Comparison of ENCODE assay signal across 10 mouse cellular contexts in the genomic region with DNA sequence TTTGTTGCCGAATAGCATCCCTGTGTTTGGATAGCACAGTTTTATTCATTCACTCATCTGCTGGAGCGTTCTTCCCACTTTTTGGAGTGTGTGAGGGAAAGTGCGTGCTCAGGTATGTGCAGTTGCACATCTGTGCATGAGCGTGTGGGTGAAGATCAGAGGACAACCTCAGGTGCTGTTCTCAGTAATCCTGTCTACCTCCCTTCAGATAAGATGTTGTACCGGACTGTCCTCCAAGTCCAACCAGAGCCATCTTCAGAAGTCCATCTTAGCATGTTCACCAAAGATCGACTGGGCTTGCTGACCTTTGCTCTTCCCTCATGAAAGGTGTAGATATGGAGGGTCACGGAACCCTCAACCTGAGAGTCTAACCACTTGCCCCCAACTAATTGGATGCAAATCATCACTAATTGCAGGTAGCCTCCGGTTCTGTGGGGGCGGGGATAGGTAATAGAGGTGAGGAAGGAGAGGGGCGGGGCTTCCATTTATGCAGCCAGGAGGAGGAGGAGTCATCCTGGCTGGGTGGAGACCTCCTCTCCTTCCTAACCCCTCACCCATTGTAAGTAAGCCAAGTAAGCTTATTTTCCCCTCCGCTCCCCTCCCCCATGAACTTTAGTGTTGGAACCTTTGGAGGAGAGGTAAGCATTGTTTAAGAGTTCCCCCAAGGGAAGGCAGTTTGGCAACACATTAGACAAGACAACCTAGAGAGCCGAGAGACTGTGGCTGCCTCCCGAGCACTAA. TPM values are rescaled to one million over a fixed set of nuclear protein-coding genes. Genes with fewer than 3 reads are reported as not detected.
DNase-seq lines count a peak whose midpoint lies in the region; ATAC-seq and TF ChIP-seq lines count a peak whose summit lies in the region.
"Had no signal": no experiment of that assay in that cellular context is flagged by ENCODE, and none has a peak within 500 bp of the region (broad histone marks: within the 10 kb centered on the region; RNA-seq: fewer than 3 reads in every experiment).

No protein-coding gene starts in this region.

- no peak for DNase-seq in heart, postnatal 14 days
- DNase-seq in ES-E14 (ENCODE audit: low read depth, low spot score), result peak; percentile 63
- DNase-seq in midbrain, embryonic 10.5 days (ENCODE audit: low spot score), result no peak
- DNase-seq in cerebellum, adult 11 months, result no peak
- no peak for DNase-seq in layer of hippocampus, postnatal 10 days (ENCODE audit: low spot score in 2 of 2)

- in situ Hi-C loops in ES-E14 (cut with MboI; ENCODE audit: low sequenced_read_pairs in 2 of 2, unreplicated experiment in 2 of 2), result no loop called here

- peak overlapping the region; percentile 46; the same call in 1 of the 2 replicates for H3K9ac ChIP-seq in heart, embryonic 11.5 days (ENCODE audit: low read depth, low read length)
- H3K9ac ChIP-seq in ES-E14 (ENCODE audit: insufficient read depth, low read depth, low read length, poor library complexity, severe bottlenecking), result no peak overlapping the region
- no peak overlapping the region; the same call in 1 of the 2 replicates for H3K9ac ChIP-seq in hindbrain, embryonic 12.5 days

- no peaks in the 10 kb centered on the region for H3K27me3 ChIP-seq in heart, embryonic 11.5 days (ENCODE audit: control insufficient read depth, insufficient read depth, low read length)
- H3K27me3 ChIP-seq in hindbrain, embryonic 12.5 days, result no peaks in the 10 kb centered on the region
- H3K27me3 ChIP-seq in midbrain, embryonic 10.5 days (ENCODE audit: low read depth, poor library complexity, severe bottlenecking), result no peaks in the 10 kb centered on the region

- no peaks in the 10 kb centered on the region for H3K36me3 ChIP-seq in heart, embryonic 11.5 days (ENCODE audit: control insufficient read depth, insufficient read depth, low read length)
- no peaks in the 10 kb centered on the region for H3K36me3 ChIP-seq in ES-E14 (ENCODE audit: control insufficient read depth, insufficient read depth, low read length, poor library complexity, severe bottlenecking)
- no peaks in the 10 kb centered on the region for H3K36me3 ChIP-seq in hindbrain, embryonic 12.5 days
- H3K36me3 ChIP-seq in midbrain, embryonic 10.5 days, result no peaks in the 10 kb centered on the region
- H3K36me3 ChIP-seq: G1E had no signal

- peak overlapping the region; percentile 38 for H3K4me3 ChIP-seq in heart, embryonic 11.5 days (ENCODE audit: low read depth, low read length)
- H3K4me3 ChIP-seq in ES-E14 (ENCODE audit: insufficient read depth in 1 of 2, low read depth in 1 of 2, low read length in 2 of 2, poor library complexity in 1 of 2, severe bottlenecking in 1 of 2), result peak overlapping the region; percentile 26 to 71
- H3K4me3 ChIP-seq in hindbrain, embryonic 12.5 days, result peak overlapping the region; percentile 15
- H3K4me3 ChIP-seq in midbrain, embryonic 10.5 days, result peak overlapping the region; percentile 41; the same call in 1 of the 2 replicates

- no peak overlapping the region for H3K27ac ChIP-seq in heart, embryonic 11.5 days (ENCODE audit: low read depth, low read length)
- H3K27ac ChIP-seq in ES-E14 (ENCODE audit: insufficient read depth, low read depth, low read length, poor library complexity, severe bottlenecking), result no peak overlapping the region; the same call in 1 of the 2 replicates
- no peak overlapping the region for H3K27ac ChIP-seq in hindbrain, embryonic 12.5 days
- H3K27ac ChIP-seq in midbrain, embryonic 10.5 days (replicated peaks), result no peak overlapping the region

- peak overlapping the region; percentile 66 for H3K4me2 ChIP-seq in heart, embryonic 11.5 days
- H3K4me2 ChIP-seq in hindbrain, embryonic 12.5 days (replicated peaks), result peak overlapping the region; percentile 46

- WGBS in heart, embryonic 11.5 days (ENCODE audit: insufficient replicate concordance), result 22% methylated on average over 13 of the region's 13 CpGs
- WGBS in hindbrain, embryonic 12.5 days, result 31% methylated on average over 13 of the region's 13 CpGs
- WGBS in midbrain, embryonic 10.5 days, result 32% methylated on average over 13 of the region's 13 CpGs

- ATAC-seq in heart, embryonic 11.5 days (replicated peaks; ENCODE audit: insufficient number of reproducible peaks, low FRiP score, low TSS enrichment), result no peak
- ATAC-seq in hindbrain, embryonic 12.5 days (ENCODE audit: low FRiP score), result no peak
- no peak for ATAC-seq in CD4-positive, CD25-positive, alpha-beta regulatory T cell, adult 4 months

- H3K4me1 ChIP-seq in heart, embryonic 11.5 days (ENCODE audit: control insufficient read depth, insufficient read depth, low read length), result no peaks in the 10 kb centered on the region
- peaks cover 0 to 6% of the 10 kb centered on the region in 2 experiments; a peak in 1 of 4 replicates for H3K4me1 ChIP-seq in ES-E14 (ENCODE audit: control insufficient read depth in 2 of 2, insufficient read depth in 2 of 2, low read length in 2 of 2, poor library complexity in 1 of 2)
- H3K4me1 ChIP-seq in hindbrain, embryonic 12.5 days, result peaks cover 6% of the 10 kb centered on the region; the same call in 1 of the 2 replicates
- peaks cover 9% of the 10 kb centered on the region for H3K4me1 ChIP-seq in midbrain, embryonic 10.5 days

- intact Hi-C loops in heart, postnatal 14 days (cut with DNase I), result no loop called here

- H3K9me3 ChIP-seq in heart, embryonic 11.5 days (replicated peaks; ENCODE audit: control insufficient read depth, low read length), result no peaks in the 10 kb centered on the region
- H3K9me3 ChIP-seq in ES-E14 (ENCODE audit: control insufficient read depth, insufficient read depth, low read depth, low read length), result no peaks in the 10 kb centered on the region
- H3K9me3 ChIP-seq in hindbrain, embryonic 12.5 days (replicated peaks), result no peaks in the 10 kb centered on the region; the same call in 1 of the 2 replicates
- 0 out of 2 replicates have a peak, but pooled peaks cover 5% of the 10 kb centered on the region for H3K9me3 ChIP-seq in midbrain, embryonic 10.5 days (replicated peaks)

TF ChIP-seq in ES-E14, 5 proteins besides CTCF, POLR2A, EP300 and RAD21:
- TF ChIP-seq CHD2 (IDR thresholded peaks at IDR 0.05; ENCODE audit: low read depth, low read length) (no peak), ZNF384 (IDR thresholded peaks at IDR 0.05; ENCODE audit: low read depth, low read length) (no peak), MAFK (IDR thresholded peaks at IDR 0.05; ENCODE audit: insufficient read depth, low read depth, low read length) (no peak), ZC3H11A (IDR thresholded peaks at IDR 0.05; ENCODE audit: borderline replicate concordance, low read depth, low read length) (no peak), HCFC1 (IDR thresholded peaks at IDR 0.05; ENCODE audit: borderline replicate concordance, insufficient read depth, low read length) (no peak)

RNA-seq across cellular contexts. Expression of a gene that starts 21.9 kb away (rescaled TPM):
- 0.07 TPM in 1 of 2 replicates, not detected in the other for polyA plus RNA-seq in heart, embryonic 11.5 days (2014; fragmentation: Nextera tagmentation; extraction: Ambion mirVana)
- not detected for total RNA-seq in heart, postnatal 14 days (2021)
- not detected in 2 replicates for total RNA-seq in ES-E14 (2012; rRNA removed)
- not detected in 2 replicates for polyA plus RNA-seq in hindbrain, embryonic 12.5 days (2016; fragmentation: Nextera tagmentation; extraction: Ambion mirVana)
- polyA plus RNA-seq in midbrain, embryonic 10.5 days (2016; fragmentation: Nextera tagmentation; extraction: Ambion mirVana), result not detected in 2 replicates
- not detected for total RNA-seq in layer of hippocampus, postnatal 10 days (2021)
- polyA plus RNA-seq in CD4-positive, CD25-positive, alpha-beta regulatory T cell, adult 4 months (2017; shearing (Covaris generic)), result not detected
- total RNA-seq: gastrocnemius, postnatal 14 days had no signal
- polyA plus RNA-seq: G1E had no signal

RNA-seq across cellular contexts. Expression of a gene that starts 27.8 kb away (rescaled TPM):
- 0.09 and 0.62 TPM in 2 replicates for polyA plus RNA-seq in heart, embryonic 11.5 days (2014; fragmentation: Nextera tagmentation; extraction: Ambion mirVana)
- total RNA-seq in heart, postnatal 14 days (2021), result 1 to 10 TPM in 1 of 2 experiments, under 1 TPM in 1; 0.59 to 1.1 TPM
- total RNA-seq in ES-E14 (2012; rRNA removed), result 0.63 and 0.89 TPM in 2 replicates
- polyA plus RNA-seq in hindbrain, embryonic 12.5 days (2016; fragmentation: Nextera tagmentation; extraction: Ambion mirVana), result 0.31 and 0.65 TPM in 2 replicates
- polyA plus RNA-seq in midbrain, embryonic 10.5 days (2016; fragmentation: Nextera tagmentation; extraction: Ambion mirVana), result 0.79 and 0.96 TPM in 2 replicates
- under 1 TPM; 0.53 to 0.58 TPM for total RNA-seq in layer of hippocampus, postnatal 10 days (2021)
- 1 to 10 TPM; 2.0 to 2.4 TPM for polyA plus RNA-seq in CD4-positive, CD25-positive, alpha-beta regulatory T cell, adult 4 months (2017; shearing (Covaris generic))

RNA-seq across cellular contexts. Expression of a gene that starts 33.8 kb away (rescaled TPM):
- polyA plus RNA-seq in heart, embryonic 11.5 days (2014; fragmentation: Nextera tagmentation; extraction: Ambion mirVana), result not detected in 2 replicates
- total RNA-seq in heart, postnatal 14 days (2021), result not detected
- 0.13 TPM in 1 of 2 replicates, not detected in the other for total RNA-seq in ES-E14 (2012; rRNA removed)
- not detected in 2 replicates for polyA plus RNA-seq in hindbrain, embryonic 12.5 days (2016; fragmentation: Nextera tagmentation; extraction: Ambion mirVana)
- not detected in 2 replicates for polyA plus RNA-seq in midbrain, embryonic 10.5 days (2016; fragmentation: Nextera tagmentation; extraction: Ambion mirVana)
- total RNA-seq in layer of hippocampus, postnatal 10 days (2021), result not detected
- not detected for polyA plus RNA-seq in CD4-positive, CD25-positive, alpha-beta regulatory T cell, adult 4 months (2017; shearing (Covaris generic))
- total RNA-seq: G1E; gastrocnemius, postnatal 14 days had no signal
- polyA plus RNA-seq: G1E had no signal
